Mouse (Mus musculus) stomach, embryonic 15.5 days (tissue): ENCODE measurements around the gene Acp5. TPM values are rescaled to one million over a fixed set of nuclear protein-coding genes. Genes with fewer than 3 reads are reported as not detected.

ENCODE experiments used
- ATAC-seq: fragments of 200-750 bp; cut with Nextera tagmentation; 2 replicates; pipeline ENCODE4 v1.8.0; 2017; ENCODE audit warnings: low read depth, moderate number of reproducible peaks, moderate TSS enrichment; ENCODE audit not compliant: insufficient read depth, low FRiP score
- H3K27ac ChIP-seq: fragments of 300-500 bp; sonication (generic); 2 replicates; pipeline ENCODE4 v1.5.1; 2015; ENCODE audit warnings: mild to moderate bottlenecking, inconsistent platforms
- H3K27me3 ChIP-seq: fragments of 300-500 bp; sonication (generic); replicated peaks from 2 replicates; pipeline ENCODE4 v1.6.1; 2015; ENCODE audit warnings: inconsistent platforms
- H3K36me3 ChIP-seq: fragments of 300-500 bp; sonication (generic); 2 replicates; pipeline ENCODE4 v1.6.1; 2015; ENCODE audit warnings: inconsistent platforms
- H3K4me1 ChIP-seq: fragments of 300-500 bp; sonication (generic); 2 replicates; pipeline ENCODE4 v1.6.1; 2015; ENCODE audit warnings: inconsistent platforms
- H3K4me2 ChIP-seq: fragments of 300-500 bp; sonication (generic); 2 replicates; pipeline ENCODE4 v1.6.1; 2015; ENCODE audit warnings: mild to moderate bottlenecking, inconsistent platforms
- H3K4me3 ChIP-seq: fragments of 300-500 bp; sonication (generic); replicated peaks from 2 replicates; pipeline ENCODE4 v1.5.1; 2015; ENCODE audit warnings: inconsistent platforms
- H3K9ac ChIP-seq: fragments of 300-500 bp; sonication (generic); 2 replicates; pipeline ENCODE4 v1.6.1; 2015; ENCODE audit warnings: inconsistent platforms
- H3K9me3 ChIP-seq: fragments of 300-500 bp; sonication (generic); 2 replicates; pipeline ENCODE4 v1.6.1; 2016; ENCODE audit warnings: inconsistent platforms
- WGBS: fragments of 180-500 bp; shearing (Covaris S2); methylation state at CpG from one replicate; pipeline ENCODE4 v1.1.7; 2015; 5-methylcytosine and 5-hydroxymethylcytosine counted together
- microRNA-seq: library from miRNA; unstranded; fragments of <30 nt; microRNA quantifications from one replicate; pipeline ENCODE4, GENCODE M21; 2016
- polyA plus RNA-seq: library from polyadenylated mRNA; unstranded; fragments of >200 nt; fragmentation: Nextera tagmentation; extraction: Ambion mirVana; gene quantifications from 2 replicates; pipeline ENCODE4 v1.2.1, GENCODE M21; 2015

Gene Acp5
- polyA plus RNA-seq, 1 experiment from 2014 or later = 38.3 TPM

- WGBS = 84% methylated on average over 2 of the region's 2 CpGs
- no peaks in the 10 kb centered on the region for H3K9me3 ChIP-seq
- H3K36me3 ChIP-seq = 0 out of 2 replicates have a peak, but pooled peaks cover 4% of the 10 kb centered on the region
- H3K4me3 ChIP-seq = no peak overlapping the region
- no peaks in the 10 kb centered on the region for H3K27me3 ChIP-seq
- no peak overlapping the region for H3K4me2 ChIP-seq
- ATAC-seq = no peak
- H3K9ac ChIP-seq = no peak overlapping the region
- peaks cover 7% of the 10 kb centered on the region; the same call in 1 of the 2 replicates for H3K4me1 ChIP-seq
- no peak overlapping the region for H3K27ac ChIP-seq
Measured at GRCm38 (mm10) chr9:22087034-22087618, 48.4 kb downstream of the Acp5 start.

GRCm38 (mm10) chr9:22086012-22086411 lies 49.5 kb downstream of the Acp5 start:
- no peaks in the 10 kb centered on the region for H3K9me3 ChIP-seq
- peaks cover 7% of the 10 kb centered on the region; the same call in 1 of the 2 replicates for H3K4me1 ChIP-seq
- H3K36me3 ChIP-seq = 0 out of 2 replicates have a peak, but pooled peaks cover 4% of the 10 kb centered on the region
- H3K4me3 ChIP-seq = peak overlapping the region; percentile 67
- H3K9ac ChIP-seq = peak overlapping the region; percentile 44; the same call in 1 of the 2 replicates
- no peak for ATAC-seq
- H3K27me3 ChIP-seq = no peaks in the 10 kb centered on the region
- peak overlapping the region; percentile 88 for H3K27ac ChIP-seq
- peak overlapping the region; percentile 84 for H3K4me2 ChIP-seq
- 53% methylated on average over 6 of the region's 6 CpGs for WGBS

- Histone ChIP-seq H3K4me3 (peak within 1 kb of the TSS; percentile 67), H3K9me3 (no peaks in the 10 kb centered on the region), H3K27me3 (no peaks in the 10 kb centered on the region), H3K27ac (peak within 1 kb of the TSS; percentile 88), H3K9ac (peak within 1 kb of the TSS; percentile 58), H3K4me2 (peak within 1 kb of the TSS; percentile 84), H3K36me3 (0 out of 2 replicates have a peak, but pooled peaks cover 4% of the 10 kb centered on the region), H3K4me1 (peaks cover 7% of the 10 kb centered on the region; the same call in 1 of the 2 replicates)
- peak; percentile 99 for ATAC-seq
- under 1% methylated on average over 48 of the region's 48 CpGs for WGBS
Measured at GRCm38 (mm10) chr9:22085022-22085834, 50.3 kb downstream of the Acp5 start, which contains the start of gene Ecsit. Ecsit (minus strand) TSS chr9:22085438.

- H3K36me3 ChIP-seq = 0 out of 2 replicates have a peak, but pooled peaks cover 4% of the 10 kb centered on the region
- peak overlapping the region; percentile 31; the same call in 1 of the 2 replicates for H3K27ac ChIP-seq
- peak overlapping the region; percentile 58 for H3K9ac ChIP-seq
- no peaks in the 10 kb centered on the region for H3K27me3 ChIP-seq
- peaks cover 7% of the 10 kb centered on the region; the same call in 1 of the 2 replicates for H3K4me1 ChIP-seq
- peak overlapping the region; percentile 67 for H3K4me3 ChIP-seq
- H3K9me3 ChIP-seq = no peaks in the 10 kb centered on the region
- ATAC-seq = no peak
- H3K4me2 ChIP-seq = peak overlapping the region; percentile 84
- WGBS = 32% methylated on average over 4 of the region's 4 CpGs
Measured at GRCm38 (mm10) chr9:22084667-22085021, 50.9 kb downstream of the Acp5 start.

Small RNA genes lying within 50 kb of the gene (microRNA-seq; reads per million reads assigned to microRNA genes)
- gene Mir7084 = not detected

Other genes with a start within 250 kb of the Acp5 start
- gene Rab3d, start 217.5 kb downstream of the Acp5 start, polyA plus RNA-seq = 72.0 and 75.8 TPM in 2 replicates
- gene Ccdc159, start 208.2 kb downstream of the Acp5 start, polyA plus RNA-seq = 4.4 and 5.2 TPM in 2 replicates
- 70.7 and 74.5 TPM in 2 replicates for gene Tmem205, start 208.2 kb downstream of the Acp5 start, polyA plus RNA-seq
- gene Plppr2, start 198.7 kb downstream of the Acp5 start, polyA plus RNA-seq = 7.9 and 8.1 TPM in 2 replicates
- 6.2 and 6.6 TPM in 2 replicates for gene Swsap1, start 180.0 kb downstream of the Acp5 start, polyA plus RNA-seq
- 8.5 and 14.7 TPM in 2 replicates for gene Epor, start 172.2 kb downstream of the Acp5 start, polyA plus RNA-seq
- 5.0 TPM in 2 replicates for gene Rgl3, start 146.3 kb downstream of the Acp5 start, polyA plus RNA-seq
- gene Ccdc151, start 133.1 kb downstream of the Acp5 start, polyA plus RNA-seq = 0.32 and 0.45 TPM in 2 replicates
- gene Prkcsh, start 132.9 kb downstream of the Acp5 start, polyA plus RNA-seq = 105 and 113 TPM in 2 replicates
- gene Elavl3, start 83.7 kb downstream of the Acp5 start, polyA plus RNA-seq = 2.8 TPM in 2 replicates
- gene Gm49318, start 64.5 kb downstream of the Acp5 start, polyA plus RNA-seq = not detected in 2 replicates
- gene Zfp653, start 64.3 kb downstream of the Acp5 start, polyA plus RNA-seq = 12.6 and 14.1 TPM in 2 replicates
- 40.4 and 42.8 TPM in 2 replicates for gene Ecsit, start 50.3 kb downstream of the Acp5 start, polyA plus RNA-seq
- gene Cnn1, start 36.5 kb downstream of the Acp5 start, polyA plus RNA-seq = 403 and 444 TPM in 2 replicates
- gene Elof1, start 18.5 kb downstream of the Acp5 start, polyA plus RNA-seq = 163 and 165 TPM in 2 replicates
- gene Pigyl, start 21.1 kb upstream of the Acp5 start, polyA plus RNA-seq = 88.6 and 97.2 TPM in 2 replicates
- 1.7 and 1.9 TPM in 2 replicates for gene Zfp872, start 52.4 kb upstream of the Acp5 start, polyA plus RNA-seq
- 31.1 and 33.5 TPM in 2 replicates for gene Zfp809, start 90.0 kb upstream of the Acp5 start, polyA plus RNA-seq
- 3.9 and 4.4 TPM in 2 replicates for gene Zfp599, start 124.2 kb upstream of the Acp5 start, polyA plus RNA-seq
- gene Zfp810, start 171.9 kb upstream of the Acp5 start, polyA plus RNA-seq = 15.7 and 20.1 TPM in 2 replicates